Mouse (Mus musculus) retina, embryonic 14.5 days (tissue): ENCODE data around the gene Gm8011.
"Not testable (repeated sequence)": the region's sequence is repeated elsewhere in the genome, so short reads cannot be mapped to it uniquely, and the experiment has no call there.

Experiments
- DNase-seq: peaks from one replicate; pipeline ENCODE4 v3.0.0-alpha.2; 2015; ENCODE audit warnings: low spot score

Gene Gm8011

GRCm38 (mm10) chr14:42463581-42463980 lies at the start of gene Gm8011:
Gm8011 (plus strand) TSS chr14:42463881.
- not testable (repeated sequence) for DNase-seq

- not testable (repeated sequence) for DNase-seq
These were observed 24.1 kb upstream of the Gm8011 start, which contains the start of gene Gm8005 for GRCm38 (mm10) chr14:42439573-42439972. Gm8005 (minus strand) TSS chr14:42439673.

DNA sequence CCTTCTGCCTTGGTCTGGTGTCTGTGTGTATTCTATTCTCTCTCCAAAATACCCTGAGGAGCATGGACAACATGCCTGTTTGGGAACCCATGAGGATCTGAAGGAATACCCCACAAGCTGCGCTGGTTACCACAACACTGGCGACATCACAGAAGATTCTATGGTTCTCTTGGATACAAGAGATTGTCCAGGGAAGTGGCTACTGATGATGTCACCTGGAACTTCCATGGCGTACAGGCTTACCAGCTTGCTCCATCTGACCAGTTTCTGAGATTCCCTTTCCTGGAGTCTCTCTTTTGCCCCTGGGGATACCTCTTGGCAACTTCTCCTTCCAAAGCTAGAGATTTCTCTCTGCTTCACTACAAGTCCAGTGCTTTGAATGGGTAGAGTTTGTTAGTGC lies 38.6 kb downstream of the Gm8011 start, which contains the start of gene Gm8020:
Gene Gm8020 (minus strand): TSS at position 101 of the 400 bp plus-strand sequence.
- DNase-seq = not testable (repeated sequence)
